Mouse (Mus musculus) limb, embryonic 12.5 days (tissue): ENCODE data around the gene Mindy2. TPM values are rescaled to one million over a fixed set of nuclear protein-coding genes. Genes with fewer than 3 reads are reported as not detected.

Experiments
- ATAC-seq: fragments of 200-750 bp; cut with Nextera tagmentation; 2 replicates; pipeline ENCODE4 v1.8.0; 2017; ENCODE audit warnings: low read depth, moderate TSS enrichment; ENCODE audit not compliant: insufficient number of reproducible peaks, insufficient read depth, low FRiP score, low TSS enrichment
- H3K27ac ChIP-seq: fragments of 300-500 bp; sonication (generic); 2 replicates; pipeline ENCODE4 v1.5.1; 2016; ENCODE audit warnings: mild to moderate bottlenecking, moderate library complexity
- H3K27me3 ChIP-seq: fragments of 300-500 bp; sonication (generic); 2 replicates; pipeline ENCODE4 v1.6.1; 2016; ENCODE audit warnings: mild to moderate bottlenecking, moderate library complexity
- H3K36me3 ChIP-seq: fragments of 300-500 bp; sonication (generic); 2 replicates; pipeline ENCODE4 v1.6.1; 2016; ENCODE audit warnings: mild to moderate bottlenecking, moderate library complexity
- H3K4me1 ChIP-seq: fragments of 300-500 bp; sonication (generic); replicated peaks from 2 replicates; pipeline ENCODE4 v1.6.1; 2016
- H3K4me2 ChIP-seq: fragments of 300-500 bp; sonication (generic); 2 replicates; pipeline ENCODE4 v1.6.1; 2016; ENCODE audit warnings: mild to moderate bottlenecking, moderate library complexity
- H3K4me3 ChIP-seq: fragments of 300-500 bp; sonication (generic); replicated peaks from 2 replicates; pipeline ENCODE4 v1.5.1; 2016; ENCODE audit warnings: mild to moderate bottlenecking
- H3K9ac ChIP-seq: fragments of 300-500 bp; sonication (generic); replicated peaks from 2 replicates; pipeline ENCODE4 v1.6.1; 2016; ENCODE audit warnings: mild to moderate bottlenecking, moderate library complexity
- H3K9me3 ChIP-seq: fragments of 300-500 bp; sonication (generic); 2 replicates; pipeline ENCODE4 v1.6.1; 2016; ENCODE audit warnings: mild to moderate bottlenecking, moderate library complexity
- WGBS: fragments of 180-500 bp; shearing (Covaris S2); methylation state at CpG from one replicate; pipeline ENCODE4 v1.1.7; 2016; 5-methylcytosine and 5-hydroxymethylcytosine counted together
- polyA plus RNA-seq: library from polyadenylated mRNA; unstranded; fragments of >200 nt; fragmentation: Nextera tagmentation; extraction: Ambion mirVana; gene quantifications from 2 replicates; pipeline ENCODE4 v1.2.1, GENCODE M21; 2016

Gene Mindy2
- polyA plus RNA-seq, result 7.6 and 8.0 TPM in 2 replicates

DNA sequence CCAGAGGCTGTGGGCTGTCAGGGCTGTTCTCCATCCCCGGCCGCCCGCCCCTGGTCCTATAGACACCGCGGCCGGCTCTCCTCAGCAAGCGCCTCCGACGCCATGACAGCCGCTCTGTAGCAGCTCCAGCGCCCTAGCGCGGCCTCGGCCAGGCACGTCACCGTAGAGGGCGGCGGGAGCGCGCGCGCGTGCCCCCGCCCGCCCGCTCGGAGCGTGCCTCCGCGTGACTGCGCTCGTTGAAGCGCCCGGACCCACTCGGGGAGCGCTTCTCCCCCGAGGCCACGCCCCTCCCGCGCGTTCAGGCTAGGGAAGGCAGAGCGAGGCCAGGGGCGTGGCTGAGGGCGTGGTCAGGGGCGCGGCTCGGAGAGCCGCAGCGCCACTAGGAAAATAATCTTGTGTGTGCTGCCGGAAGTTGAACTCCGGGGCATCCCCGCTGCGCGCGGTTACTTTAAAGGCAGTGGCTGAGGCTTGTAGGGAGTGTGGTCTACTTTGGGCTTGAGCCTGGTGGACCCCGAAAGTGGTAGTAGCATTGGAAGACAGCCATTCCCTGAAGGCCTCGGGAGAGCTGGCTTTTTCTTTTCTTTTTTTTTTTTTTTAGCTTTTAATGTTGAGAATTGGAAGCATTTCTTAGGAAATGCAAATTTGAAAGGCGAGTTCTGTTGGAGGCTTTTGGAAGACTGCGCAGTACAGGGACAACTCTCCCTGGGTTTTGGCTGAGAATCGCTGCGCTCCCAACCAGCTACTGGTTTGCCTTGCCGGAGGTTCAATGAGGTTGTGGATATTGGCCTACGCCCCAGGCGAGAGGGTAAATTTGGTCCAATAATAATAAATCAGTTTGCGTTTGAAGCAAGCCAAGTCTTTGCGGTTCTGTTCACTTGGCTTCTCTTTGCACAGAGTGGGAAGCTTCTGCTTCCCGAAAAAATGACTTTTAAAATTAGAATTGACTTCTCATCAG, at the start of gene Mindy2:
Gene Mindy2 (minus strand): TSS at position 162 of the 955 bp plus-strand sequence.
- ATAC-seq, result peak; percentile 97
- Histone ChIP-seq H3K4me1 (peaks cover 7% of the 10 kb centered on the region), H3K9me3 (no peaks in the 10 kb centered on the region), H3K4me2 (peak within 1 kb of the TSS; percentile 93), H3K27me3 (peaks cover 4% of the 10 kb centered on the region; the same call in 1 of the 2 replicates), H3K27ac (peak within 1 kb of the TSS; percentile 78), H3K4me3 (peak within 1 kb of the TSS; percentile 82), H3K9ac (peak within 1 kb of the TSS; percentile 78), H3K36me3 (no peaks in the 10 kb centered on the region)
- WGBS, result 2% methylated on average over 67 of the region's 67 CpGs

DNA sequence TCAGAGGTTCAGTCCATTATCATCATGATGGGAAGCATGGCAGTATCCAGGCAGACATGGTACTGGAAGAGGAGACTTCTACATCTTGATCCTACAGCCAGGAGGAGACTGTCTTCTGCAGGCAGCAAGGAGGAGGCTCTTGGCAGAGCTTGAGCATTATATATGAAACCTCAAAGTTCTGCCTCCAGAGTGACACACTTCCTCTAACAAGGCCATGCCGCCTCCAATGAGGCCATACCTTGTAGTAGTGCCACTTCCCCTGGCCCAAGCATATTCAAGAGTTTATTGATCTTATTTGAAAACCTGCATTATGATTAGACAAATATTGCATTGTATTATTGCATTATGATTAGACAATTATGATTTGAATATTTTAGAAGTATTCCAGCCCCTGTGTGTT, 49.5 kb upstream of the Mindy2 start:
- WGBS, result 96% methylated on average over 1 of the region's 1 CpGs
- Histone ChIP-seq H3K4me3 (no peak overlapping the region), H3K4me1 (no peaks in the 10 kb centered on the region), H3K9ac (no peak overlapping the region), H3K27ac (no peak overlapping the region), H3K27me3 (no peaks in the 10 kb centered on the region), H3K9me3 (no peaks in the 10 kb centered on the region), H3K4me2 (no peak overlapping the region), H3K36me3 (peaks cover 14% of the 10 kb centered on the region; the same call in 1 of the 2 replicates)
- ATAC-seq, result no peak

DNA sequence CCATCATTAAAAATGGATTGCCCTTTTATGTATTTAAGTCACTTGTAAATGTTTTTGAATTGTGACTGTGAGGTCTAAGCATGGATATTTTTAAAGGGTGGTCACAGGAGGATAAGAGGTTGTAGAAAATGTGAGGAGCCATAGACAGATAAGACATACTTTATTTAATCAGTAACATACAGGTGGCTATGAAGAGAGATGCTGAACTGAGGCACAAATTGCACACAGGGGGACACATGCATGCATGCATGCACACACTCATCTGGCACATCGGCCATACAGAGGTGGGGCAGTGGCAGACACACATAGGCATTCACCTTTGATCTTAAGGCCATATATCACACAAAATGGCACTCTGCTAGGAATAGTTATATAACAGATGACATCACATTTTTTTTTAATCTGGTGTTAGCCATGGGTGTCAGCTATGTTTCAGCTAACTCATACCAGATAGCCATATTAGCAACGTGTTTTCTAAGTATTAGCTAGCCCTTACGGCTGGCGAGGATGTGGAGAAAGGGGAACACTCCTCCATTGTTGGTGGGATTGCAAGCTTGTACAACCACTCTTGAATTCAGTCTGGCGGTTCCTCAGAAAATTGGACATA, 46.7 kb upstream of the Mindy2 start:
- WGBS, result 90% methylated on average over 5 of the region's 5 CpGs
- no peak for ATAC-seq
- H3K9me3 ChIP-seq, result no peaks in the 10 kb centered on the region
- peaks cover 12% of the 10 kb centered on the region; the same call in 1 of the 2 replicates for H3K36me3 ChIP-seq
- no peaks in the 10 kb centered on the region for H3K4me1 ChIP-seq
- H3K4me2 ChIP-seq, result no peak overlapping the region
- H3K9ac ChIP-seq, result no peak overlapping the region
- no peak overlapping the region for H3K4me3 ChIP-seq
- H3K27ac ChIP-seq, result no peak overlapping the region
- no peaks in the 10 kb centered on the region for H3K27me3 ChIP-seq

DNA sequence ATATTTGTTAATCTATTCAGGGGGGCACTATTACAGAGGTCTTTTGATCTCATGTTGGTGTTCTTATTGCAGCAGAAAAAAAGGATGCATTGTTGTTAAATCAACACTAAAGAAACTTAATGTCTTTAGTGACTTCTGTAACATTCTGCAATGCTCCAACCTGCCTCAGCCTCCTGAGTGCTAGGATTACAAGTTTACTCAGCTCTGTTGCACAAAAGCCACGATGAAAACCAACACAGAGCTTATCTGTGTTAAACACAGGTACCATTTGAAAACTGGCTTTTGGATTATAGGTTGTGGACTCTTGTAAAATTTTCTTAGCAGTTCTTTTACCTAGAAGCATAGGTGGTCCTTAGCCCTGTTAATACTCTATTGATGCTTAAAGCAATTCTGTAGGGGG, 41.1 kb upstream of the Mindy2 start:
- no peak for ATAC-seq
- H3K36me3 ChIP-seq, result no peaks in the 10 kb centered on the region
- no peaks in the 10 kb centered on the region for H3K27me3 ChIP-seq
- no peaks in the 10 kb centered on the region for H3K9me3 ChIP-seq
- H3K9ac ChIP-seq, result no peak overlapping the region
- 0 out of 2 replicates have a peak, but pooled peaks cover 4% of the 10 kb centered on the region for H3K4me1 ChIP-seq
- H3K27ac ChIP-seq, result no peak overlapping the region
- H3K4me2 ChIP-seq, result no peak overlapping the region
- no peak overlapping the region for H3K4me3 ChIP-seq
- WGBS, result 82% methylated on average over 1 of the region's 1 CpGs

DNA sequence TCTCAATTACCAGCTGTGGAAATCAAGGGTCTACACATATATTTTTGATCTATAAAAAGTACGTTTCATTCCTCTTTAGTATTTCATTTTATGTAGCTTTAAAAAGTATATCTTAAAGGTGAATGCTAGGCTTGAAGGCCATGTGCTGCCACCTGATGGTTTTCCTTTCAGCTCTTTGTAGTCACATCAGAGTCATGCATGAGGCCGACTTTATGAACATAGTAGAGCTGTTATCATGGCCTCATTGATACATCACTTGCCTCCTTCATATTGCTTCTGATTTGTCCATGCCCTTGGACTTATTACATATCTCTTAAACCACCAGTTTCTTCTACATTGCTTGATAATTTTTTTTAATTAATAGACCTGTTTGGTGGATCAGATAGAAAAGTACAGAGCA, 38.7 kb upstream of the Mindy2 start:
- 93% methylated on average over 2 of the region's 2 CpGs for WGBS
- no peaks in the 10 kb centered on the region for H3K36me3 ChIP-seq
- H3K4me2 ChIP-seq, result no peak overlapping the region
- no peak overlapping the region for H3K4me3 ChIP-seq
- H3K27ac ChIP-seq, result no peak overlapping the region
- H3K9me3 ChIP-seq, result no peaks in the 10 kb centered on the region
- ATAC-seq, result no peak
- H3K4me1 ChIP-seq, result 0 out of 2 replicates have a peak, but pooled peaks cover 4% of the 10 kb centered on the region
- H3K27me3 ChIP-seq, result no peaks in the 10 kb centered on the region
- H3K9ac ChIP-seq, result no peak overlapping the region

DNA sequence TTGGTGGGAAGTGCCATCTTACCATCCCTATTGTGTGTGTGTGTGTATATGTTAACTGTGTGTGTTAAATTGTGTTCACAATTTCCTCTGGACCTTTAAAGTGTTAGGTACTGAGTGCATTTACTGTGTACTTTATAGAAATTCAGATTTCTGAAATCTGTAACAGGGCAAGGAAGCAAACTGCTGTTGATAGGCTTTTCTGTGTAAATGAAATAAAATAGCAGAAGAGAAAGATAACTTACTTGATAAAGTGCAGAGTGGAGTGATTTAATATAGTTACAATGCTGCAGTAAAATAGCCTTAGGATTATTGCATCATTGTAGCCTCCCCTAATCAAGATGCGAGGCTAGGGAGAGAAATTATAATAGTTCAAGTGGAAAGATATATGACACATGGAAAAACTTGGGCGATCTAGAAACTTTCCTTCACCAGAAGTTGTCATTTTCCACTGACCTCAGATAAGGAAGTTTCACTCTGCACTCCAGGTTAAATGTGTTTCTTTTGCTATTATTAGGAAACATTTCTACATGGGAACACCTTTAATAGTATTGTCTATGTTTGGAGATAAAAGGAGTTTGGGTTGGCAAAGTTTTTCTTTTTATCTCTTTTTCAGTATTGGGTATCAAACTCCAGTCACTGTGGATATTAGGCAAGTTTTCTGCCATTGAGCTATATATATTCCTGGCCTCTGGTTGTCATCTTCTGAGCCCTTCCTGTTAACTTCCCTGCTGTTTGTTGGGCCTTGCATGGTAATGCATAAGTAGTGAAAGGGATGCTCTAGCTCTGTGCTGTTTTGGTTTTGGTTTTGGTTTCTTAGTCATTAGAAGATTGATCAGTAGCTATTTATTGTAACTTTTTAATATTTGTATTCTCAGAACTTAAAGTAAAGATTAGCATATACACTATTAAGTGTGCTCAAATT, 35.1 kb upstream of the Mindy2 start:
- Histone ChIP-seq H3K9ac (no peak overlapping the region), H3K4me1 (0 out of 2 replicates have a peak, but pooled peaks cover 4% of the 10 kb centered on the region), H3K4me3 (no peak overlapping the region), H3K27me3 (no peaks in the 10 kb centered on the region), H3K9me3 (no peaks in the 10 kb centered on the region), H3K36me3 (no peaks in the 10 kb centered on the region), H3K27ac (no peak overlapping the region), H3K4me2 (no peak overlapping the region)
- 84% methylated on average over 2 of the region's 2 CpGs for WGBS
- ATAC-seq, result no peak

DNA sequence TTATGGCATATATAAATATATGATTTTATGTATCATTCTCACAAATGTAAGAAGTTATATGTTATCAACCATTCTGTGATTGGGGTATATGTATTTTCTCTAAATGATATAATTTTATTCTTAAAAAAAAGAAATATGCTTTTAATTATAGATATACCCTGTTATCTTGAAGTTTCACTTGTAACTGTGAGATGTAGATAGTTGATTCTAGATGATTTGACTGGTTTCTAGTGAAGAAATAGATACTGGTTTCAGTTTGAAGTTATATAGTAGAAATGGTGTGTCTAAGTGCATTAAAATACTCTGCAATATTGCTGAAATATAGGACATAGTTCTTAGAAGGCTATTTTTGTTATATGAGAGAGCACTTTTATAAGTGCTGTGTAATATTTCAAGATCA, 33.6 kb upstream of the Mindy2 start:
- no peak overlapping the region for H3K4me3 ChIP-seq
- 0 out of 2 replicates have a peak, but pooled peaks cover 4% of the 10 kb centered on the region for H3K4me1 ChIP-seq
- H3K27ac ChIP-seq, result no peak overlapping the region
- no peaks in the 10 kb centered on the region for H3K9me3 ChIP-seq
- H3K9ac ChIP-seq, result no peak overlapping the region
- H3K36me3 ChIP-seq, result no peaks in the 10 kb centered on the region
- no peak for ATAC-seq
- no peaks in the 10 kb centered on the region for H3K27me3 ChIP-seq
- no peak overlapping the region for H3K4me2 ChIP-seq

DNA sequence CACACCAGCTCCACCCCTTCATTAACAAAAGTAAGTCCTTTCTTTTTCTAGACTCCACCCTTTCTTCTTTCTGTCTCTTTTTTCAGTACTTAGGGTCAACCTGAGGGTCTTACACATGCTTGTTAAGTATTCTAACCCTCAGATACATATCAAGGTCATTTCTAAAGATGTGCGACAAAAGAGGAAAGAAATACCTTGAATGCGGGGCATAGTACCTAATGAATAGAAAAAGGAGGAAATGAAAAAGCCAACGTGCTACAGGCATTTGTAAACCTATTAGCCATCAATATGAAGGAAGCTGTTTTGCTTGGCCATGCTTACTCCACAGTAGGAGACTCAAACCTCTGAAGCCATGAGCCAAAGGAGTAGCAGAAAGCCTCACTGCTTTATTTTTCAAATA, 33.0 kb upstream of the Mindy2 start:
- Histone ChIP-seq H3K4me1 (0 out of 2 replicates have a peak, but pooled peaks cover 4% of the 10 kb centered on the region), H3K9me3 (no peaks in the 10 kb centered on the region), H3K4me2 (no peak overlapping the region), H3K9ac (no peak overlapping the region), H3K36me3 (no peaks in the 10 kb centered on the region), H3K4me3 (no peak overlapping the region), H3K27me3 (no peaks in the 10 kb centered on the region), H3K27ac (no peak overlapping the region)
- ATAC-seq, result no peak
- WGBS, result 85% methylated on average over 3 of the region's 3 CpGs

DNA sequence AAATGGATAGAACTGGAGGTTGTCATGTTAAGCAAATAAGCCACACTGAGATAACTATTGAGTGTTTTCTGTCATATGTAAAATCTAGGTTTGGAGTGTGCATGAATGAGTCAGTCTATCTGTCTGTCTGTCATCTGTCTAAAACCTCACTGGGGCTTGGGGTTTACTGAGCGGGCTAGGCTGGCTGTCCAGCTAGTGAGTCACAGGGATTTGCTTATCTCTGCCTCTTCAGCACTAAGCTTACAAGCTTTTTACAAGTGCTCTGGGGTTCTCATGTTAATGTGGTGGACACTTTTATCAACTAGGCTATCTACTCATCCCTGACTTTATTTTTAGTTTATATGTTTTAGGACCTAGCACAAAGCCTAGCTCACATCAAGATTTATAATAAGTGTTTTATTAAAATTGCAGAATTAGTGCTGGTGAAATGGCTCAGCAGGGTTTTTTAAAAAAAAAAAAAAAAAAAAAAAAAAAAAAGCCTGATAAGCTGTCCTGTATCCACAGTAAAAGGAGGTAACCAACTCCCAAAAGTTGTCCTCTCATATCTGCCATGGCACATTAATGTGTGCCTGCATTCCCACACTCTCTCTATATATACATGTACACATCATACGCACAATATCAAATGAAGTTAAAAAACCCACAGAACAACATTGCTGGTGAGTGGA, 31.5 kb upstream of the Mindy2 start:
- Histone ChIP-seq H3K4me3 (no peak overlapping the region), H3K9ac (no peak overlapping the region), H3K36me3 (no peaks in the 10 kb centered on the region), H3K4me2 (no peak overlapping the region), H3K4me1 (no peaks in the 10 kb centered on the region), H3K27me3 (no peaks in the 10 kb centered on the region), H3K9me3 (no peaks in the 10 kb centered on the region), H3K27ac (no peak overlapping the region)
- ATAC-seq, result no peak
- 90% methylated on average over 2 of the region's 2 CpGs for WGBS

DNA sequence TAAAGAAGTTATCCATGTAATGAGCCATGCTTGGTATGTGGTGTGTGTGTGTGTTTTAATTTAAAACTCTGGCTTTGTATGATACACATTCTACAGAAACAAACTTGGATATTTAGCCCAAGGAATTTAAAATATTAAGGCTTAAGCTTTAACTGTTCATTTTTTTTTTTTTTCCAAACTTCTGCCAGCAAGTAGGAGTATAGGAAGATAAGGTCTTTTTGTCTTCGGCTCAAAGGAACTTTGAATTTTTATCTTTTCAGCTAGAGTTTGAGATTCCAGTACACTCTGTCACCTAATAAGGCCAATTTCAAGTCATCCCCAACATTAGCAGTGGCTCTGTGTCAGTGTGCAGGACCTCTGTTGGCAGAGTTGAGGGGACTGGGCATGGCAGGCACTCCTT, 25.2 kb upstream of the Mindy2 start:
- Histone ChIP-seq H3K9me3 (no peaks in the 10 kb centered on the region), H3K36me3 (no peaks in the 10 kb centered on the region), H3K27me3 (no peaks in the 10 kb centered on the region), H3K4me1 (peaks cover 13% of the 10 kb centered on the region), H3K4me2 (no peak overlapping the region), H3K27ac (no peak overlapping the region), H3K4me3 (no peak overlapping the region), H3K9ac (no peak overlapping the region)
- 89% methylated on average over 1 of the region's 1 CpGs for WGBS
- no peak for ATAC-seq
